ENCODE assay signal across 26 mouse cellular contexts in genomic region chr17:85346701-85347100, GRCm38 (mm10).
DNase-seq lines count a peak whose midpoint lies in the region; ATAC-seq and TF ChIP-seq lines count a peak whose summit lies in the region.
"Had no signal": no experiment of that assay in that cellular context is flagged by ENCODE, and none has a peak within 500 bp of the region (broad histone marks: within the 10 kb centered on the region; RNA-seq: fewer than 3 reads in every experiment).

No protein-coding gene starts in this region.

- 75% methylated on average over 6 of the region's 6 CpGs for WGBS in heart, embryonic 11.5 days (ENCODE audit: insufficient replicate concordance)

- no peak overlapping the region for H3K4me3 ChIP-seq in heart, embryonic 11.5 days (ENCODE audit: low read depth, low read length)
- no peak overlapping the region for H3K4me3 ChIP-seq in layer of hippocampus, adult 2 months
- H3K4me3 ChIP-seq: embryonic facial prominence, embryonic 15.5 days; erythroblast, embryonic 14.5 days; forebrain, embryonic 10.5 days; gastrocnemius, adult 2 months; heart, embryonic 10.5 days; heart, embryonic 15.5 days had no signal

- no peaks in the 10 kb centered on the region for H3K4me1 ChIP-seq in heart, embryonic 11.5 days (ENCODE audit: control insufficient read depth, insufficient read depth, low read length)
- H3K4me1 ChIP-seq: embryonic facial prominence, embryonic 15.5 days; heart, embryonic 10.5 days; heart, embryonic 15.5 days had no signal

- peak; percentile 61 for DNase-seq in heart, adult 11 months
- DNase-seq in cerebellum, adult 11 months, result peak; percentile 45
- DNase-seq in cerebellum, adult 8-10 months, result peak; percentile 47
- peak; percentile 74 to 78 for DNase-seq in cerebellum, postnatal 14 days
- DNase-seq in urinary bladder, postnatal 10 days (ENCODE audit: low spot score), result no peak
- no peak for DNase-seq in layer of hippocampus, adult 2 months (ENCODE audit: low spot score in 2 of 2)
- no peak for DNase-seq in Muller cell, postnatal 12 days (ENCODE audit: inconsistent ontology term)
- DNase-seq: adrenal gland, postnatal 25 days; embryo, embryonic 11 days; gastrocnemius, adult 2 months; gastrocnemius, postnatal 25 days; heart, adult 18-20 months; heart, postnatal 14 days; kidney, adult 8-10 months had no signal

- no peak for TF ChIP-seq CTCF in layer of hippocampus, adult 2 months (conservative IDR thresholded peaks at IDR 0.05)

- H3K4me2 ChIP-seq in heart, embryonic 11.5 days, result no peak overlapping the region
- H3K4me2 ChIP-seq: embryonic facial prominence, embryonic 15.5 days; heart, embryonic 15.5 days; hindbrain, embryonic 14.5 days had no signal

- no peak overlapping the region for H3K27ac ChIP-seq in heart, embryonic 11.5 days (ENCODE audit: low read depth, low read length)
- no peak overlapping the region for H3K27ac ChIP-seq in layer of hippocampus, adult 2 months
- H3K27ac ChIP-seq: embryonic facial prominence, embryonic 15.5 days; forebrain, embryonic 10.5 days; gastrocnemius, adult 2 months; heart, embryonic 10.5 days; heart, embryonic 15.5 days; hindbrain, embryonic 14.5 days had no signal

- H3K36me3 ChIP-seq in heart, embryonic 11.5 days (ENCODE audit: control insufficient read depth, insufficient read depth, low read length), result no peaks in the 10 kb centered on the region
- H3K36me3 ChIP-seq: embryonic facial prominence, embryonic 15.5 days; forebrain, embryonic 10.5 days; heart, embryonic 10.5 days; heart, embryonic 15.5 days had no signal

- H3K9me3 ChIP-seq in heart, embryonic 11.5 days (replicated peaks; ENCODE audit: control insufficient read depth, low read length), result no peaks in the 10 kb centered on the region
- H3K9me3 ChIP-seq: embryonic facial prominence, embryonic 15.5 days; forebrain, embryonic 10.5 days; heart, embryonic 10.5 days; heart, embryonic 15.5 days had no signal

- no peaks in the 10 kb centered on the region for H3K27me3 ChIP-seq in heart, embryonic 11.5 days (ENCODE audit: control insufficient read depth, insufficient read depth, low read length)
- H3K27me3 ChIP-seq: embryonic facial prominence, embryonic 15.5 days; heart, embryonic 15.5 days; Patski had no signal

- no peak overlapping the region for H3K9ac ChIP-seq in heart, embryonic 11.5 days (ENCODE audit: low read depth, low read length)
- H3K9ac ChIP-seq: embryonic facial prominence, embryonic 15.5 days; heart, embryonic 15.5 days; hindbrain, embryonic 14.5 days had no signal

- ATAC-seq in heart, embryonic 11.5 days (replicated peaks; ENCODE audit: insufficient number of reproducible peaks, low FRiP score, low TSS enrichment), result no peak
- ATAC-seq: activated CD4-positive, CD25-positive, alpha-beta regulatory T cell, adult 4 months; forebrain, embryonic 14.5 days; inflammation-experienced regulatory T-cells, adult 6 months; intestine, postnatal 0 days; Patski had no signal

Comparison
In these comparisons a context has a peak if more than half of its experiments do, and no peak if none do; other contexts are left out.
1. DNase-seq: peak in heart, adult 11 months (single experiment), cerebellum, adult 11 months (single experiment), cerebellum, adult 8-10 months (single experiment) and cerebellum, postnatal 14 days (2 of 2); none in urinary bladder, postnatal 10 days (single experiment), layer of hippocampus, adult 2 months (0 of 2) and Muller cell, postnatal 12 days (single experiment).